Mouse (Mus musculus): ENCODE results near the gene Cckbr.

GRCm38 (mm10) chr7:105475396-105475949 lies 49.9 kb downstream of the Cckbr start:
- no peak for TF ChIP-seq ZC3H11A (IDR thresholded peaks at IDR 0.05; ENCODE audit: borderline replicate concordance, low read depth, low read length)
- TF ChIP-seq ZNF384 (IDR thresholded peaks at IDR 0.05; ENCODE audit: low read depth, low read length): no peak
- no peak for TF ChIP-seq MAFK (IDR thresholded peaks at IDR 0.05; ENCODE audit: insufficient read depth, low read depth, low read length)
- TF ChIP-seq CHD2 (IDR thresholded peaks at IDR 0.05; ENCODE audit: low read depth, low read length): no peak
- TF ChIP-seq HCFC1 (IDR thresholded peaks at IDR 0.05; ENCODE audit: borderline replicate concordance, insufficient read depth, low read length): no peak
